Mouse (Mus musculus) myocyte (in vitro differentiated cells): ENCODE data around the gene Phf7. TPM values are rescaled to one million over a fixed set of nuclear protein-coding genes. Genes with fewer than 3 reads are reported as not detected.

ENCODE experiments used
- H3K27me3 ChIP-seq: one replicate; pipeline ENCODE4 v1.6.1; 2011; ENCODE audit not compliant: control insufficient read depth, insufficient read depth, insufficient read length
- H3K36me3 ChIP-seq: one replicate; pipeline ENCODE4 v1.6.1; 2011; ENCODE audit not compliant: control insufficient read depth, insufficient read depth
- H3K4me2 ChIP-seq: one replicate; pipeline ENCODE4 v1.6.1; 2011; ENCODE audit warnings: low read depth, control low read depth
- H3K4me3 ChIP-seq: one replicate; pipeline ENCODE4 v1.5.1; 2011; ENCODE audit warnings: mild to moderate bottlenecking, control low read depth, moderate library complexity
- H3K79me2 ChIP-seq: one replicate; pipeline ENCODE4 v1.6.1; 2011; ENCODE audit not compliant: control insufficient read depth, insufficient read depth
- H3ac ChIP-seq: one replicate; pipeline ENCODE4 v1.6.1; 2011; ENCODE audit not compliant: control insufficient read depth, insufficient read length
- CEBPB ChIP-seq: IDR thresholded peaks from 2 replicates; pipeline ENCODE4 v1.6.1; 2011; ENCODE audit warnings: mild to moderate bottlenecking, moderate library complexity; ENCODE audit not compliant: poor library complexity, insufficient read depth, severe bottlenecking
- E2F4 ChIP-seq: IDR thresholded peaks from one replicate; pipeline ENCODE4 v1.6.1; 2011; ENCODE audit warnings: mild to moderate bottlenecking, control low read depth, moderate library complexity; ENCODE audit not compliant: insufficient read depth
- MAX ChIP-seq: IDR thresholded peaks from one replicate; pipeline ENCODE4 v1.6.1; 2011; ENCODE audit warnings: low read depth, mild to moderate bottlenecking, control low read depth
- MYOD1 ChIP-seq, 3 experiments: IDR thresholded peaks; one replicate each; pipeline ENCODE4 v1.6.1; 2011; ENCODE audit warnings: control low read depth in 2 of 3, low read depth in 2 of 3, mild to moderate bottlenecking in 2 of 3, moderate library complexity in 1 of 3; ENCODE audit not compliant: insufficient read length in 2 of 3, control insufficient read depth in 1 of 3
- MYOG ChIP-seq, 3 experiments: IDR thresholded peaks; one replicate each; pipeline ENCODE4 v1.6.1; 2011; ENCODE audit warnings: control low read depth in 2 of 3, low read depth in 2 of 3, mild to moderate bottlenecking in 2 of 3; ENCODE audit not compliant: insufficient read length in 2 of 3, control insufficient read depth in 1 of 3, insufficient read depth in 1 of 3
- POLR2A ChIP-seq: IDR thresholded peaks from one replicate; pipeline ENCODE4 v1.6.1; 2011; ENCODE audit warnings: low read depth, mild to moderate bottlenecking, control low read depth, moderate library complexity; ENCODE audit not compliant: insufficient read length
- POLR2AphosphoS2 ChIP-seq: IDR thresholded peaks from one replicate; pipeline ENCODE4 v1.6.1; 2011; ENCODE audit warnings: low read depth, control low read depth; ENCODE audit not compliant: insufficient read length
- REST ChIP-seq: IDR thresholded peaks from one replicate; pipeline ENCODE4 v1.6.1; 2011; ENCODE audit warnings: mild to moderate bottlenecking, control low read depth, moderate library complexity; ENCODE audit not compliant: insufficient read depth, insufficient read length
- SRF ChIP-seq: IDR thresholded peaks from one replicate; pipeline ENCODE4 v1.6.1; 2011; ENCODE audit warnings: low read depth; ENCODE audit not compliant: control insufficient read depth, insufficient read length
- TCF12 ChIP-seq: IDR thresholded peaks from one replicate; pipeline ENCODE4 v1.6.1; 2011; ENCODE audit warnings: mild to moderate bottlenecking, control low read depth; ENCODE audit not compliant: poor library complexity, insufficient read depth, severe bottlenecking
- TCF3 ChIP-seq: IDR thresholded peaks from one replicate; pipeline ENCODE4 v1.6.1; 2011; ENCODE audit warnings: low read depth, control low read depth; ENCODE audit not compliant: insufficient read length
- USF1 ChIP-seq: IDR thresholded peaks from one replicate; pipeline ENCODE4 v1.6.1; 2011; ENCODE audit warnings: low read depth, mild to moderate bottlenecking, control low read depth, moderate library complexity
- polyA plus RNA-seq: library from polyadenylated mRNA; unstranded; fragments of >200 nt; fragmentation: generic; extraction: Trizol; gene quantifications from one replicate; pipeline ENCODE4 v1.2.1, GENCODE M21; 2012; ENCODE audit warnings: missing spikeins

The Phf7 gene
- 5.4 TPM for polyA plus RNA-seq

DNA sequence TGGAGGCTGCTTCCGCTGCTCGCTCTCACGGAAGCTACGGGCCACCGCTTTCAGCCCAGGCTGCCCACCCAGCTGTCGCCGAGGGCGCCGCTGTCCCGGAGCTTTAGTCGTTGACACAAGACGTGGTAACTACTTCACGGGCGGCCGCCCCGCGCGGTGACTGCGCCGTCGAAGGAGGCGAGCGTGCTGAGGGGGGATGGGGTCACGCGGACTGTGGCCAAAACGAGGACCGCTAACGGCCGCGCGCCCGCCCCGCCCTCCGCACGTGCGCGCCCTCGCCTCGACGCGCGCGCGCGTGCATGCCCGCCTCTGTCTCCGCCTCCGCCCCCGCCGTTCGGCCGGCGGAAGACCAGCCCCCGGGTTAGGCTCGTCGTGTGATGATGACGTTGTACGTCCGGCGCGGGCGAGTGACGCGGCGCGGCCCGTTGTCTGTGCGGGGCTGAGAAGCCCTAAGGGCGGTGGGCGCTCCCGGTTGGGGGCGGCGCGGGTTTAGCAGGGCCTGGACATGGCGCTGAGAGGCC, at the start of gene Phf7, which contains the start of gene Bap1:
Gene Phf7, minus strand, starts transcription at position 234 of the 521 bp plus-strand sequence.
Gene Bap1, plus strand, starts transcription at position 367 of the 521 bp plus-strand sequence.
- Histone ChIP-seq H3K4me2 (peak within 1 kb of the TSS; percentile 90), H3K79me2 (peaks cover 21% of the 10 kb centered on the region), H3K36me3 (peaks cover 30% of the 10 kb centered on the region), H3K4me3 (peak within 1 kb of the TSS; percentile 89), H3ac (peak within 1 kb of the TSS; percentile 69), H3K27me3 (no peaks in the 10 kb centered on the region)
- peak in 2 of 3 experiments; percentile 20 to 35 for TF ChIP-seq MYOD1 (IDR thresholded peaks at IDR 0.05; ENCODE audit: control insufficient read depth in 1 of 3, insufficient read length in 2 of 3, low read depth in 2 of 3)
- peak; percentile 81 for TF ChIP-seq POLR2AphosphoS2
- TF ChIP-seq SRF = peak; percentile 83
- TF ChIP-seq REST = peak; percentile 27
- TF ChIP-seq MYOG (IDR thresholded peaks at IDR 0.05; ENCODE audit: control insufficient read depth in 1 of 3, insufficient read depth in 1 of 3, insufficient read length in 2 of 3, low read depth in 2 of 3) = peak in 2 of 3 experiments; percentile 2 to 66
- TF ChIP-seq E2F4 = no peak
- no peak for TF ChIP-seq USF1
- TF ChIP-seq POLR2A = peak; percentile 96
- no peak for TF ChIP-seq TCF3
- no peak for TF ChIP-seq TCF12
- TF ChIP-seq CEBPB = no peak

DNA sequence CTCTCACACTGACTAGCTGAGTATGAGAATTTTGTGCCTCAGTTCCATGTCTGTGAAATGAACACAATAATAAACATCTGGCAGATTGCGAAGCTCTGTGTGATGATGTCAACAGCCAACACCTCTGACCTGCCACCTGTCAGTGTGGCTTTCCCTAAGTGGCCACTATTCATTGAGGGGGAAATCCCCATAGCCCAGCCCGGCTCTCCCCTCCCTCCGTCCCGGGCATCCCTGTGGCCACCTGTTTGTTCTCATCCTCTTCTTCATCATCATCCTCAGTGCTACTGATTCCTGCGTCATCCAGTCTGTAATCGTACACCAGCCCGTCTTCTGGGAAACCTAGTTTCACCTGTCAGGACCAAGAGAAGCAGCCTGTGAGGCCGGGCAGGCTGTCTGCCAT, 34.6 kb upstream of the Phf7 start:
- Histone ChIP-seq H3K4me2 (no peak overlapping the region), H3K4me3 (no peak overlapping the region), H3ac (no peak overlapping the region), H3K79me2 (no peaks in the 10 kb centered on the region), H3K36me3 (no peaks in the 10 kb centered on the region), H3K27me3 (peaks cover 61% of the 10 kb centered on the region)
- TF ChIP-seq POLR2A = no peak
- TF ChIP-seq MYOD1 (IDR thresholded peaks at IDR 0.05; ENCODE audit: control insufficient read depth in 1 of 3, insufficient read length in 2 of 3, low read depth in 2 of 3) = peak in 1 of 3 experiments; percentile 14

DNA sequence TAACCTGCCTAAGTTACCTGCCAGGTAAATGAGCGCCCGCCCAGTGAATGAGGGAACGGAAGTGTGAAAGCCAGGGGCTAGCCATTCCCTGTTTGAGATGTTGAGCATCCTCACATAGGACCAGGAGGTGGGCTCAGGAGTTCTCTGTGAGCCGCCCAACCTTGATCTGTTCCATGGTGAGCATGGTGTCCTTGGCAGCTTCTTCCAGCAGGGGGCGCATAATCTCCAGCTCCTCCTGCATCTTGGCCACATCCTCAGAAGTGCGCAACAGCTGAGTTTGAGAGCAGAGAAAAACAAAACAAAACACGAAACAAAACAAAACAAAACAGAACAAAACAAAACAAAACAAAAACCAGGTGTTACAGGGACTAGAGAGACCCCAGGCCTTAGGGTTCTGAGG, 21.0 kb upstream of the Phf7 start:
- Histone ChIP-seq H3K36me3 (no peaks in the 10 kb centered on the region), H3K79me2 (no peaks in the 10 kb centered on the region), H3ac (no peak overlapping the region), H3K4me3 (no peak overlapping the region), H3K27me3 (peaks cover 16% of the 10 kb centered on the region), H3K4me2 (peak overlapping the region; percentile 4)
- TF ChIP-seq MYOD1 (IDR thresholded peaks at IDR 0.05; ENCODE audit: control insufficient read depth in 1 of 3, insufficient read length in 2 of 3, low read depth in 2 of 3) = no peak

DNA sequence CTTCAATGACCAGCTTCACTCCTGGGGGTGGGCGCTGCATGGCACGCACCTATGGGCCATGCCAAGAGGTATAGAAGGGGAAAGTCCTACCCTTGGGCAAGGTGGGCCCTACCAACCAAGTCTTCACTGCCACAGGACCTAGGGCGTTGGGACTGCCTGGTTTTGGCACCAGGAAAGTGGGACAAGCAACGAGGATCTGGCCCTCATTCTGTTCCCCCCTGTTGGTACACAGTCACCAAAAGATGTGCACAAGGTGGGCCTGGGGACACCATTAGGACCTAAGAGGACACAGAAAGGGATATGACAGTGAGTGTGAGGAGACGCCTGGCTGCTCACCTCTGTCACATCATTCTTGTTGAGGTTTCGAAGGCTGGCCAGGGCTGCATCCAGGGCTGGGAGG, 20.0 kb upstream of the Phf7 start:
- H3K4me3 ChIP-seq = no peak overlapping the region
- no peak overlapping the region for H3K4me2 ChIP-seq
- TF ChIP-seq USF1 = no peak
- no peak for TF ChIP-seq REST
- TF ChIP-seq MYOG (IDR thresholded peaks at IDR 0.05; ENCODE audit: control insufficient read depth in 1 of 3, insufficient read depth in 1 of 3, insufficient read length in 2 of 3, low read depth in 2 of 3) = no peak
- TF ChIP-seq E2F4 = no peak
- no peak overlapping the region for H3ac ChIP-seq
- H3K27me3 ChIP-seq = peaks cover 22% of the 10 kb centered on the region
- H3K36me3 ChIP-seq = no peaks in the 10 kb centered on the region
- H3K79me2 ChIP-seq = no peaks in the 10 kb centered on the region

DNA sequence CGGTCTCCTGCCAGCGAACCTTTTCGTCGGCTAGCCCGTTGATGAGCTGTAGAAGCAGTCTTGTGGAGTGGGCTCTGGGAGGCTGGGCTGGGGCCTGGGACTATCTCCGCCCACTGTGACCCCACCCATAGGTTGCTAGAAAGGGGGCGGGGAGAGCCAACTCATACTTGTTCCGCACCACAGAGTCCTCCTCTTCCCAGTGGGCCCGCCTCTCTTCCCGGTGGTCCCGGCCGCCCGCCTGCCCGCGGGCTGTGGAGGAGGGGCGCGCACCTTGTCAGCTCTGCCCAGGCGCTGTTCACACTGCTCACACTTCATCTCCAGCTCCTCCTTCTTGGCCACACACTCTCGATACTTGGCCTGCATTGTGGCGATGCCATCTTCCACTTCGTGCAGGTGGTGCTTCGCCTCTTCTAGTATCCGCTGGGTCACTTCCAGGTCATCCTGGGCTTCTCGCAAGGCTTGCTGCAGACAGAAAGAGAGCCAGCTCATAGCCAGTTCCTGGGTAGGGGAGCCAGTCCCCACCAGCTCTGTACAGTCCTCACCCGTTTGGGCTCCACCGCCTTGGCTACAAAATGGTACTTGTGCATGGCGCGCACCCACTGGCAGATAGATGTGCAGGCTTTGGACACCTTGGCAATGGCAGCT, 18.5 kb upstream of the Phf7 start:
- H3K27me3 ChIP-seq = peaks cover 24% of the 10 kb centered on the region
- no peak overlapping the region for H3ac ChIP-seq
- no peak overlapping the region for H3K4me2 ChIP-seq
- TF ChIP-seq POLR2AphosphoS2 (no peak), USF1 (no peak), REST (no peak), TCF12 (no peak), MAX (no peak), TCF3 (no peak), E2F4 (no peak), MYOD1 (IDR thresholded peaks at IDR 0.05; ENCODE audit: control insufficient read depth in 1 of 3, insufficient read length in 2 of 3, low read depth in 2 of 3) (no peak), SRF (no peak)
- H3K36me3 ChIP-seq = no peaks in the 10 kb centered on the region
- H3K79me2 ChIP-seq = no peaks in the 10 kb centered on the region
- no peak overlapping the region for H3K4me3 ChIP-seq
